Mouse (Mus musculus): Measurements from ENCODE around the gene Nup50.
"Not testable (repeated sequence)": the region's sequence is repeated elsewhere in the genome, so short reads cannot be mapped to it uniquely, and the experiment has no call there.

The Nup50 gene

DNA sequence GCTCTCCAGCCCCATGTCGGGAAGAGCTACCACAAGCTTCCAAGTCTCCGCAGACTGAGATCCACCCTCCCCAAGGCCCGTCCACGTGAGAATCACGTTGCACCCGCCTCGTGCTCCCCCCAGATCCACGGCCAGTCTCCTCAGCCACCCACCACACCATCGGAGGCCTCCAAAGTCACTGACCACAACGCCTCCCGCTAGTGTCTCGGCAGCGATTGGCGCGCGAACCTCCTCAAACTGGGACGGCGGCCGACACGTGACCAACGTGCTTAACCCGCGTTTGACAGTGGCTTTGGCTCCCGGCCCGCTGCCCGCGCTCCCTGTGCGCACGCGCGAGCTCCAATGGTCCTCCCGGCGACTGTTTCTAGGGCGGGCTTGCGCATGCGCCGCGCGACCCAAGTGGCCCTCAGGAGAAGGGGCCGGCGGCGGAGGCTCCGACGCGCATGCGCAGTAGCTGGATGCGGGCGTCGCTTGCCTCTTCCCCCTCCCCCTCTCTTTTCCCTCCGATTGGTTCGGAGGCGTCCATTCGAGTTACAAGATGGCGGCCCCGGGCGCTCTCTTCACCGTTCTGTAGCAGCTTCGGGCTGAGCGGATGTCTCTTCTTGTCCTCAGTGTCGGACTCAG, at the start of gene Nup50:
Nup50 (plus strand) TSS at position 528 of the 624 bp plus-strand sequence.
- DNase-seq = peak; percentile 100

DNA sequence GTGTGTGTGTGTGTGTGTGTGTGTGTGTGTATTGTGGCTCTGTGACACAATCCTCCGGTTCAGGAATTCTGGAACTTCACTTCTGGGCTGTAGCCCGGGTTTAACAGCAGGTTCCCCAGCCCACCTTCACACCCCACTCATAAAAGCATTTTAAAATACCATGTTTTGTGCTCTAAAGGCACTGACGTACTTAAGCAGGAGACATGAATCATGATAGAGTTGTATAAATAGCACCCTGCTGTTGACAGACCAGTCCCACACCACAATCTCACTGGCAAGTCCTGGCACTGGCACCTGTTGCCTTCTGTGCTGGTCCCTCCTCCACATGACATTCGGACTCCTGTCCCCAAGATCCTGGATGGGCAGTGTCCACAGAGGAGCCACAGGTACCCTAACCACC, 49.3 kb upstream of the Nup50 start:
- no peak for DNase-seq

DNA sequence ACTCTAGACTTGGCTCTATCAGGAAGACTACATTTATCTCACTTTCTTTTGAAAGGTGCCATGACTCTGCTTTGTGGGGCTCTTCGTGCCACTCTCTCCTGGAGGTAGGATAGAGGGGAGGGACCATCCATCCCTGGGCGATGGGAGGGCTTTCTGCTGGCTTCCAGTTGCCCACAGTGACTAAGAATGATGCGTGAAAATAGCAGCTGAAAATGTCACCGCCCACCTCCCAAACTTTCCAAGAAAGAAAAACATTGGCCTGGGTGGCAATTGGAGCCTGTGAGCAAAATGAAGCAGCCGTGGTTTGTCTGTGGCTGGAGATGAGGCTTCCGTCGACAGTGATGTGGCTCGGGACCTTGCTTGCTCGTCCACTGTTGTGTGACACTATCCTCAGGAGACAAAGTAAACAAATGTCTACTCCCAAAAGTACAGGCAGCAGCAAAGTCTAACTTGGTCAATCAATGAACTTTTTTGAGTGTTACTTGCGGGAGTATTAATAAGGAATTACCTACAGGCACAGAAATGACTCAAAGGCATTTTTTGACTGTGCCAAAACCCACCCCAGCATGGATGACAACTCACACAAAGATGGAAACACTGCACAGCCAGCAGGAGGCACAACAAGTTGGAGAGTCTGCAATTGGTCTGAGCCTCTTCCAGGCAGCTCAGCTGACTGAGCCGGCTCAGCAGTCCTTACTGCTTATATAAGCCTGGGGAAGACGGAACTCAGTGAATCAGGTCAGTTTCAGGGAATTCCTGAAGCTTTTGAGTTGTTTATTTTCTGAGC, 46.0 kb upstream of the Nup50 start:
- no peak for DNase-seq

DNA sequence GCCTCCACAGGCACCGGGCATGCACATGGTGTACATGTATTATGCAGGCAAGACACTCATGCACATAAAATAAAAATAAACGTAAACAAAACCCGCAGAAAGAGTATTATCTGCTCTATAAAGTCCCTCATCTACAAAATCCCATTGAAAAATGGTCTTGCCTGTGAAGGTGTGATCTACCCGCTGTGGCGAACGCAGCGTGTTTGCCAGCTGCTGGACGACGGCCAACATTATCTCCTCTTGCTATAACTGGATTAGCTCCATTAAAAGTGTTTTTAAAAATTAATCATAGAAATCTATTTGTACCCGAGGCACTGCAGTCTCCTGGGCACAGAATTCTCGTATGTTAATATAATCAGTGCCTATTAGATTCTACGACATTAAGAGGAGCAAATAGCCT, 35.1 kb upstream of the Nup50 start:
- no peak for DNase-seq

DNA sequence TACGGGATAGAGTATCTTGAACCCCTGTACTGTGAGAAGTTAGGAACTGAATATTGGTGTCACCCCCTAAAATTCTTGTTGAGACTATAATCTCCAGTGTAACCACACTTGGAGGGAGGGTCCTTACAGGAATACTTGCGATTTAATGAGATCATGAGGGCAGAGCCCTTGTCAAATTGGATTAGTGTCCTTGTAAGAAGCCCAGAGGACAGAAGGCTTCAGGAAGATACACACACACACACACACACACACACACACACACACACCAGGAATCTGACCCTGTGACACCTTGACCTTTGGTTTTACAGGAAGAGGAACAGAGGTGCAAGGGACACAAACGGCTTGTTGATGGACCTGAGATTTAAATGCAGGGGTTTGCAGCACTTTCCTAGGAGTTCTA, 32.0 kb upstream of the Nup50 start:
- DNase-seq = no peak

DNA sequence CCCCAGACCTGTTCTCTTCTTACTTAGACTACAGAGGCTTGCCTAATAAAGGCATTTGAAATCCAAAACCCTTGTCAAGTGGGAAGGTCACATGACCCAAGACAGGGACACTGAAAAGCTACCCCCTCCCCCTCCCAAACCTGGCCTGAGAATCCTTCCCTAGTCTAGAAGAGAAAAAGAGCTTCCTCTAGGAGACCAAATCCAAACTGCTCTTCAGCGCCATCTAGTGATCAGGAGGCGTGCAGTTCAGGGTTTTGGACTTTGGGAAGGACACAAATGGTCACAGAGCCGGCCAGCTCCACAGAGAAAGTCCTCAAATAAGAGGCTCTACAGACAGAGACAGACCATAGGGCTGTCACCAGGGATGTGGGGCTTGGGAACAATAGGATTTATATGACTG, 31.6 kb upstream of the Nup50 start:
- peak; percentile 75 for DNase-seq

DNA sequence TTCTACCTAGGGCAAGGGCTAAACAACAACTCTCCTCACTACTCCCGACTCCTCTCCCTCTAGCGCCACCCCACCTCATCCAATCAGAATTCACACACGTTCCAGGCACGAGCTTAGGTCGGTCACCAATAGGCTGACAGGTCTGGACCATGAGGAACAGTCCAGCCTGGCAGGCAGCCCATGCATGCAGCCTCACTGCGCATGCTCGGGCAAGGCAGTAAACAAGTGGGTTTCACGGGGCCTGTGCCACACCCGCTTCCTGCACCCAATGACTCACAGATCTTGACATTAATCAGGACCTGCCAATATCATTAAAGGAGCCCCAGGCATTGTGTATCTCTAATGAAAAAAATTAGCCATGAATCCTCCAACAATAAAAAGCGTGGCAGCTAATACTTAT, 27.0 kb upstream of the Nup50 start:
- not testable (repeated sequence) for DNase-seq

DNA sequence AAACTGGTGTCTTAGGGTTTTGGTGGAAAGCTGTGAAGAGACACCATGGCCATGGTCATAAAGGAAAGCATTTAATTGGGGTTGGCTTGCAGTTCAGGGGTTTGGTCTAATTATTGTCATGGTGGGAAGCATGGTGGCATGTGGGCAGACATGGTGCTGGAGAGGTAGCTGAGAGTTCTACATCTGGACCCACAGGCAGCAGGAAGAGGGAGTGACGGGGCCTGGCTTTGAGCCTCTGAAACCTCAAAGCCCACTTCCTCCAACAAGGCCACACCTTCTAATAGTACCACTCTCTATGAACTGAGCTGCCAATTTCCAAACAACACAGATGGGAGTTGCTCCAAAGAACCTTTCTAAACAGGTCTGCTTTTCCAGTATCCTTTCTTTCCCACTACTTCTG, 26.5 kb upstream of the Nup50 start:
- DNase-seq = no peak

DNA sequence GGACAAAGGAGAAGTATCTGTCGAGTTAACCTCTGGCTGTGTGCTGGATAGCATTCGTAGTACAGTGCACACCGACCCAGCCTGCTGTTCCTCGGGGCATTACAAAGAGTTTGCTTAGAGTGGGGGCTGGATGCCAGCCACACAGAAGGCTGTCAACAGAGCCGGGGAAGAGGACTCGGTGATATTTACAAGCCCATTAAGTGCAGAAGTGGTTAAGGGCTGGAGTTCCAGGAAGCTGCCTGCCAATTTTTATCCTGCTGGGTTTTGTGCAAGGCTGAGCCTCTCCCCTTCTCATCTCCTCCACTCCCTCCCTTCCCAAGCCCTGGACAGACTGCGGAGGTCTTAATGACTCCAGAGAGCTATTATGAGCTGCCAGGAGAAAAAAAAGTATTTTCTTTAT, 25.1 kb upstream of the Nup50 start:
- DNase-seq = no peak

DNA sequence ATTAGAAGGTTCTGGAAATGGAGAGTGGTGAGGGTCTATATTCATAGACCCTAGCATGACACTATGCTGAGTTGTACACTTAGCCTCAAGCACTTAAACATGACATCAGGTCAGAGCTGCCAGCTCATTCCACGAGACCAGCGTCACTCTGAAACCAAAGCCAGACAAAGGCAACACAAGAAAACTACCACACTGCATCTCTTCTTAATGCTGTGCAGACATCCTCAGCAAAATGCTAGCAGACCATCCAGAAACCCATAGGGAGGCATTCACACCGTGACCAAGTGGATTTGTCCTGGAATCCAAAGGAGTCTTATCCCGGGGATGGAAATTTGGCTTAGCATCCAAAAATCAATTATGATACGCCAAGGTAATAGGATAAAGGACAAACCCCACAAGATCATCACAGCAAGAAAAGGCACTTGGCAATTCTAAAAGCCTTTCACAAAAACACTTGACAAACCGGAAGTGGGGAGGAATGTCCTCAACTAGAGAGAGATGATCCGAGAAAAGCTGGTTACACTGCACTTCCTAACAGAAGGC, 19.3 kb upstream of the Nup50 start:
- DNase-seq = no peak

DNA sequence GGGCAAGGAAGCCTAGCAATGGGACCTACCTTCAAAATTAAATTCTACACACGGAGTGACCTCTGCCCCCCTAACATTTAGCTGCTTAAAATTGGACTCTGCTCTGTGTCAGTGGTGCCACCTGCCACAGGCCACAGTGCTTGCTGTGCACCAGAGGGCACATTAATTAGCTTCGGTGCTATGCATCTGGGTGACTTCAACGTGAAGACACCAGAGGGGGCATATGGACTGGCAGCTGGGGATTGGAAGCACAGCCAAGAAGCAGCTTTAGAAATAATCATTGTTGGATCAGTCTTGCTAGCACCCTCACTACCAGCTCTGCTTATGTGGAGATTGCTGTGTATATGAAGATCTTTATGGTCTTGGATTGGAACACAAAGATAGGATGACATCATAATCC, 10.0 kb upstream of the Nup50 start:
- DNase-seq = no peak

DNA sequence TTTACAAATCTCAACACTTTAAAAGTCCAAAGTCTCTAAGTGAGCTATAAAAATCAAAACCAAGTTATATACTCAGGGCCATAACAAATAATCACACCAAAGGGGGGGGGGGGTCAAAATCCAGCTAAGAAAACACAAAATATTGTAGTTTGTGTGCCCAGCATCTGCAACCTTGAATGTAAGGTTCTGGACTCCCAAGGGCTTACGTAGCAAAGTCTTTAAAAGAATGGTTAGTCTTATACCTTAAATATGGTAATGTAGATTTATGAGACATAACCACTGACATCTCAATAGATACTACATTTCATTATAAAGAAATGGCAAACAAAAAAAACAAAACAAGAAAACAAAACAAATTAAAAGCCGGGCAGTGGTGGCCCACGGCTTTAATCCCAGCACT, 3.3 kb upstream of the Nup50 start, which contains the start of gene Gm29666:
Gm29666 (minus strand) TSS at position 101 of the 400 bp plus-strand sequence.
- DNase-seq = no peak

DNA sequence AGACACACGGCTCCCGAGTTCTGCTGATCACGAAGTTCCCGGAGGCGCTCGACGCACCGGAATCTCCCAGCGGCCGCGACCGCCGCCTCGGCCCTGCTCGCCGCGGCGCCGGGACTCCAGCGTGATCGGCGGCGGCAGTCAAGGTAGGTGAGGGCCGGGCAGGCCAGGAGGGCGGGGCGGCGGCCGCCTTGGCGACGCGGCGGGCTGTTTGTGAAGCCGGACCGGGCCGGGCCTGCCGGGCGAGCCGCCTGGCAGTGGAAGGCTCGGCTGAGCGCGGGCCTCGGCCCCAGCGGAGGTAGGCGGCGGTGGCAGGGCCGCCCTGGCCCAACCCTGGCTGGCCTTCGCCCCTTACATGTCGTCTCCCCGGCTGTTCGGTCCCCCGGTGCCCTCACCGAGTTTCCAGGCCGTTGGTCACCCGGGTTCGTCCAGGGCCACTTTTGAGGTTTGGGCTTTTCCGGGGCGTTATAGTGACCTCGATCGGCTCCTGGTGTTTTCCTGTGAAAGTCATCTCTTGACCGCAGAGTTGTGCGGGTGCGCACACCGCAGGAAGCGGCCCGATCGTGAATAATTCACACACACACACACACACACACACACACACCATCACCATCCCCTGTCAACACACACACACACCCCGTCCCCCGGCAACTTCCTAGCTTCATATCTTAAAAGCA, 434 bp downstream of the Nup50 start:
- DNase-seq = no peak

DNA sequence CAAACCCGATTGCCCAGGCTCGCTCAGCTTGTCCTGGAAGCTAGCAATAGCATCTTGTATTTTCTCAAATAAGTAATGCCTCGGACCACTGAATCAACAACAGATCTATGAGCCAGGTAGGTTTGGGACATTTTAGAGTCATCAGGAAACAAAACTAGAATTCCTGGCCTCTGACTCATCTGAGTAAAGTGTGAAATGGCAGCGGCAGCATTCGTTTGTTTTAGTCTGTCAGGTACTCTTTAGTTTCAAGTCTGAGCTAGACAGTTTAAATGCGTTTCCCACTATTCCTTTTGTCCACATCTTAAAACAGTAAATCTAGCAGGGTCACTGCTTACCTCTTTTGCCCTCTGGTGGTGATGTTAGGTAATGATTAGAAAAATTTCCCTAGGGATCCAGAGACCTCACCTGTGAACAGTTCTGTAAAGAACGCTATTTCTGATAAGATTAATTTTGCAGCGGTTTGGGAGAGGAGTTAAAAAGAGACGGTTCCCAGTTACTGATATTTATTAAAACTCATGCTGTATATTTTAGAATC, 1.6 kb downstream of the Nup50 start:
- DNase-seq = peak; percentile 78

DNA sequence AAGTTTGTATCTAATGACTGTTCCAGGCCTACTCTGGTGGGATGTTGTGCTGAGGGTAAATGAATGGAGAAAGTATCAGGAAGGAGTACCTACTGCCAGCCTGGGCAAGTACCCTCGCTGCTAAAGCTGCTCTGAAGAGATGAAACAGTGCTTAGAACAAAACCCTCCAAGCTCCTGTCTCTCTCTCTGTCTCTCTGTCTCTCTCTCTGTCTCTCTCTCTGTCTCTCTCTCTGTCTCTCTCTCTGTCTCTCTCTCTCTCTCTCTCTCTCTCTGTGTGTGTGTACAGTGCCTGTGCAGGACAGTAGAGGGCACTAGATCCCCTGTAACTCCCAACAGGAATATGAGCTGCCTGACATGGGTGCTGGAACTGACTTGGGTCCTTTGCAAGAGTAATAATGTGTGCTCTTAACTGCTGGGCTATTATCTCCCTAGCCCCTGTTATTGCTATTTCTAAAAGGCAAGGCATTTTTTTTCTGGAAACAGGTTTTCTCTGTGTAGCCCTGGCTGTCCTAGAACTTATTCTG, 2.3 kb downstream of the Nup50 start:
- DNase-seq = peak; percentile 21

DNA sequence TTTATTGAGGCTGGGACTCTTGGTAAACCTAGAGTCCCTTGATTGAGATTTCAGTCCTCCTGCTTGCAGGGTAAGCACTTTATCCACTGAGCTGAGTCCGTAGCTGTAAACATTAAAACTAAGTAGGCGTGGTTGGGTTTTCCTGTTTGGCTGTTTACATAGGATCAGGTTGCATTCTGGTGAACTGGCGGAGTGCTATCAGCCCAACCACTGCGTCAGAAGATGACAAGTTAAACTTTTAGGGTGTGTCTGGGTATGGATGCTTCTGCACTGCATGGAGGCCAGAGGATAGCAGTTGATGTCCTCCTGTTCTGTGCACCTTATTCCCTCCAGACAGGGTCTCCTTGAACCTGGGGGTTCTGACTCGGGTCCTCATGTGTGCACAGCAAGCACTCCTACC, 9.1 kb downstream of the Nup50 start:
- no peak for DNase-seq

DNA sequence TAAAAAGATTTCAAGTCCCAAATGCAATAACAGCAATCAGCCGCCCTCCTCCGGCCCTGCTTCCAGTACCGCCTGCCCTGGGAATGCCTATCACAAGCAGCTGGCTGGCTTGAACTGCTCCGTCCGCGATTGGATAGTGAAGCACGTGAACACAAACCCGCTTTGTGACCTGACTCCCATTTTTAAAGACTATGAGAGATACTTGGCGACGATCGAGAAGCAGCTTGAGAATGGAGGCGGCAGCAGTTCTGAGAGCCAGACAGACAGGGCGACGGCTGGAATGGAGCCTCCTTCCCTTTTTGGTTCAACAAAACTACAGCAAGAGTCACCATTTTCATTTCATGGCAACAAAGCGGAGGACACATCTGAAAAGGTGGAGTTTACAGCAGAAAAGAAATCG, 11.7 kb downstream of the Nup50 start:
- DNase-seq = no peak

DNA sequence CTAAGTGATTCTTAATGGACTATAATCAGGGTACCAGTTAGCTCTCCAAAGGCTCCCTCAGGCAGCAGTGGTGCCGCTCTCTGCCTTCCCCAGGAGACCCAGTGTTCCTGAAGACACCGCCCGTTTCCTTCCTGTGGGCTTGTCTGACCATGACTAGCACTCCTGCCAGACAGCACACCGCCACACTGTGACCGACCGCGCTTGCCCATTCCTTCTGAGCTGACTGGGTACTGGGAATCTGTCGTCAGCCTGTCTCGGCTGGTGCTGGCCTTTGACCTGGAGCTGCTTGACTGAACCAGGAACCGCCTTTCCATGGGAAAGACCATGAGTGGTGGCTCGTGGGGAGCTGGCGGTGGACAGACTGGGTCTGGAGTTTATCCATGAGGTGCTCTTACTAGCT, 16.9 kb downstream of the Nup50 start:
- DNase-seq = peak; percentile 79

DNA sequence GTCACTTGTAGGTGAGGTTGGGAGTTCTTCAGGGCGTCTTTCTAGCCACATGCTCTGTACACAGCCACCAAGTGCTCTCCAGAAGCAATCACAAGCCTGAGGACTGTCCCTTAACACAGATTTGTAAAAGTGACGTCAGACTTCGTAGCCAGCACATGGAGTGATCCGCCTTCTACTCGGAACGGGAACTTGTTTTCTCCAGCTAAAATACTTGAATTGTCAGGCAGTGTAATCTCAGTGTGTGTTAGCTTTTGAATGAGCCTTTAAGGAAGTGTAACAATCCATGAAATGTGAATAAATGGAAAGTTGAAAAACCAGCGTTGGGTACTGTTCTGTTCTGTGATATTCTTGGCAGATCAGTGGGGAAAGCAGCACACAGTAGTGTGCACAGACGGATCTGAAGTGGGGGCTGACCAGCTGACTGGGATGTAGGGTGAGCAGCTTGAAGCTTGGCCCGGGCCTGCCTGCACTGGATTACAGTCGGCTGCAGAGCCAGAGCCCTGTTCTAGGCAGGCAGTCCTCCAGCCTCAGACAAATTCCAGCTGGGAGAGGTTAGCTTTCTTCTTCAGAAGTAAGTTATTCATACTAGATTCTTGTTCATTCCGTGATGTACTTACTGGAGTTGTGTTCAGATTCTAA, 19.6 kb downstream of the Nup50 start:
- no peak for DNase-seq

DNA sequence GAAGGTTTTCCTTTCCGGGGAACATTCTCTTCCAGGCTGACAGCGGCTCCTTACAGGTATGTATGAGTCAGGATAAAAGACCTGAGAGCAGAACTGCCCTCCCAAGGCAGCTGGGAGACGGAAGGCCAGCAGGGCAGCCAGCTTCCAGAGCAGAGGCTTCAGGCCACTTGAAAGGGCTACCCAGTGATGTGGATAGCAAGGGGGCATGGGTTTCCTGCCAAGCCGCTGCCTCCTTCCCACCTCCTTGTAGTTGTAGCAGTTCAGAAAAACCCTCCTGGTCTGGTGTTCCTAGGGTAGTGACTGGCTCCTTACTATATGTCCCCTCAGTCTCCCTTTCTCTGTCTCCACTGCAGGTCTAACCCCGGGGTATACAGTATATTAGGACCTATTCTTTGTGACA, 21.1 kb downstream of the Nup50 start:
- DNase-seq = no peak

DNA sequence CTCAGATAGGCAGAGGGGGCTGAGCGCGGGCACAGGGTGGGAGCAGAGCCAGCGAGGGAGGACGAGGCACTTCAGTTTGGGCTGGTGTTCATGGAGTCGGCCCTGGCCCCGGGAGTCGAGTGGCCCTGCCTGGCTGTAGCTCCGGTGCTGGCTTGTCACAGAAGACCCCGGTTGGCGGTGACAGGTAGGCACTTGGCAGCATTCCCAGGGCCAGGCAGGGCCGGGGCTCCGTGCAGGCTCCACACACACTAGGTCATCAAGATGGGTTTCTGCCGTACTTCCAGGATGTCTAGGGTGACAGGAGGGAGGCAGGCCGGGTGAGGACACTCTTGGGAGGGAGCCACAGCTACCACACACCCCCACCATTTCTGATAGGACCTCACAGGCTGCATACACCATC, 25.8 kb downstream of the Nup50 start:
- DNase-seq = no peak

DNA sequence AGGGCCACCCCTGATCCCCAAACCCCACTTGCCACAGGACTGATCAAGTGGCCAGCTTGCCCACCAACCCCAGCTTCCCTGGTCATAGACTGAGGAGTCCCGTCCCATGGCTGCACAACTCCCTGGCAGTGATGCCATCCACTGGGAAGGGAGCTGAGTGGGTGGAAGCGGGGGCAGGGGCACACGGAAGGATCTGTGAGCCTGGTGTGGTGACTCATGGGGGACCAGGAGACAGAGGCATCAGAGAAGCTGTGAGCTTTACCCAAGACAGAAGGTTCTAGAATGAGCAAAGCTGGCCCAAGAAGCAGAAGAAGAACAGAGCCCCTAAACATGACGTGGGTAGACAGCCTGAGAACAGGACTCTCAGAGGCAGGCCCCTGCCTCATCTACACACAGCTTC, 26.8 kb downstream of the Nup50 start:
- DNase-seq = no peak

DNA sequence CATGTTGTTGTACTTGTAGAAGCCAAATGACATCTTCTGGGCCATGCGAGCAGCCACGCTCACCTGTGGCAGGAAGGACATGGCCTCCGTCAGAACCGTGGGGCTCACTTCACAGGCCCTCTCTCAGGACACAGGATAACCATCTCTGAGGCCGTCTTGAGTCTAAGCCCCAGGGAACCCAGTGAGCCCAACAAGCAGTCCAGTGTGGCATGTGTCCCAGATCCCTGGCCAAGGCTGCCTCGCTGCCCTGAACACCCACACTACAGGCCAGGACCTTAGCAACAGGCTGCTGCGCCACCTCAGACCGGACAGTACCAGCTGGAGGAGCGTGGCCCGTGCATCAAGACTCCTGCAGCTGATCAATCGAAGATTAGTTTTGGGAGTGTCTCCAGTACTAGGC, 30.0 kb downstream of the Nup50 start:
- no peak for DNase-seq
